Mouse (Mus musculus) thymus, adult 18-20 months (tissue): ENCODE measurements at regions not wholly inside any gene's neighbourhood (a gene's known extent, or its start where the extent isn't known, plus 50 kb on each side); places are given as distances from the start of the nearest gene placed in this dataset.

ENCODE experiments used
- DNase-seq, 2 experiments: peaks; one replicate each; pipeline ENCODE4 v3.0.0; 2022; ENCODE audit warnings: mixed read lengths in 2 of 2

GRCm38 (mm10) chr2:9267675-9268074 lies 613.4 kb upstream of the 4930412O13Rik start:
- no peak for DNase-seq

DNA sequence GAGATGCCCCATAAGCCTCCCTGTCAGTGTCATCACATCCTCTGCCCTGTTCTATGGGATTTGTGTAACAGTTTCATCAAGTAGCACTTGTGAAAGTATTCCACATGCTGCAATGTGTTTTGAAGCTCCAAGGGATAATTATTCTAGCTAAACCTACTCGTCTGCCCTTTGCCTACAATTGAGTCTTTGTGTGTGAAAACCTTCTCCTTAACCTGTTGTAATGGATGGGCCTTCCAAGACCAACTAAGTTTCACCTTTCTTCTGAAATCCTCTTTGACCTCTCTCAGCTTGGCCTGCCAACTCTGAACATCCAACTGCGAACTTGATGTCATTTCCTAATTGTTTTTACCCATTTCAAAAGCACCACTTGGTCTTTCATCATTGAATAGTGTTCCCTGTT lies 597.6 kb upstream of the 4930412O13Rik start:
- no peak for DNase-seq

DNA sequence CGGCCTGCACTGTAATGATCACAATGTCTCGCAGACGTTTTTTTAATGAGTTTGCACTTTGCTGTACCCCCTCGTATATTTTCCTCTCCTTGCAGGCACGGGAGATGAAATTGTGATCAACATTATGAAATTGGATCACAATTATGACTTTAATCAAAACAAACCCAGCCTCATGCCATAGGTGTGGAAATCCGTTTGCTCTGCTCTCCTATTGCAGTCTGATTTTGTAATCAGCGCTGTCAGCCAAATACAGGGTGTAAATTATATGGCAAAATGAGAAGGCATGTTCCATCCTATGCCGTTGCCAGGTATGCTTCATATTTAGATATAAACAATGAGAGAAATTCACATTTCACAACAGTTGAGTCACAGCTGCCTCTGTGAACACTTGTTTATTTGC lies 595.3 kb upstream of the 4930412O13Rik start:
- no peak for DNase-seq

DNA sequence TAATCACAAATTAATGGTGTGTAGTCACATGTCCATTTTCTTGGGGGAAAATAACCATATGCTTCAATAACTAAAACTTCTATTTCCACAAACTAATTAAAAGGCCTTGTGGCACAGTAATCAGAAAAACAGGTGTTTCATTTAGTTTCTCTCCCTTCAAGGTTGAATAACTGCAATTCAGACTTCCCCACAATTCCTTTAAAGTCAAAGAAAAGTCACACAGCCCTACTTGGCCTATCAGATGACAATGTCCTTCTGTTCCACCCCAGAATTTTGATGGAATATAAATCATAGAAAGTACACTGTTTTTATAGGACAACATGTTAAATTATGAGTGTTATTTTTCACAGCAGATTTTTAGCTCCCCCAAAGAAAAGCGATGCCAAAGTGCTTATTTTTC lies 594.0 kb upstream of the 4930412O13Rik start:
- DNase-seq = no peak

- DNase-seq = no peak
Observed at GRCm38 (mm10) chr2:9287623-9288022, 593.4 kb upstream of the 4930412O13Rik start.

- DNase-seq = no peak
Observed at GRCm38 (mm10) chr2:9331630-9332352, 549.3 kb upstream of the 4930412O13Rik start.

- no peak for DNase-seq
Observed at GRCm38 (mm10) chr2:9348982-9349381, 532.1 kb upstream of the 4930412O13Rik start.

DNA sequence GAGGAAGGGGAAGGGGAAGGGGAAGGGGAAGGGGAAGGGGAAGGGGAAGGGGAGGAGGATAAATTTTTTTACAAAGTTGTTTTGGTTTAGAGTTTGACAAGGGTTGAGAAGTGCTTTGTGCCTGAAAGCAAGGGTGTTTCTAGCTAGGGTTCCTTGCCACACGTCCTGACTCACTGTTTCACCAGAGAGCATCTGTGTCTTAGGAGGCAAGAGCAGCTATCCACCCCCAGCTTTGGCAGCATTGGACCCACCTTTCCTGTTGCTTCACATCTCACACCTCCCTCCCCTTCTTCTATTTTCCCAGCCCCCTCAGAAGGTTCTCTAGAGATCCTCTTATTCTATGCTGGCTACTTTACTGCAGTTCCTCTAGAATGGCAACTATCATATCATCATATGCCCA lies 531.1 kb upstream of the 4930412O13Rik start:
- DNase-seq = no peak

DNA sequence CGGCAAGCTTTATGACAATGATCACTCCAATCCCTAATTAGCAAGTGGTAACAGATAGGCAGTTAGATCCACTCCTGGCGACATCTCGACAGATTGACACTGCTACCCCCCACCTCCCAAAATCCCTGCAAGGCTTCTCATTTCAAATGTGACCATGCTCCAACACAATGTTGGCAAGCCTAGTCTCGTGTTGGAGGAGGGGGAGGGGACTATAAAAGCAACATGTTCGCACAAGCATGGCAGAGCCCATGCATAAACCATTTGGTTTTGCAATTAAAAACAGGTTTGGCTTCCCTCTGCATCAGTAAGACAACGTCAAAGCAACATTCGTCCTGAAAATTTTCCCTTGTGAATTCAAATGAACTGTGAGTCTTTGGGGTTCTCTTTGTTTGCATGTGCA lies 528.9 kb upstream of the 4930412O13Rik start:
- no peak for DNase-seq

DNA sequence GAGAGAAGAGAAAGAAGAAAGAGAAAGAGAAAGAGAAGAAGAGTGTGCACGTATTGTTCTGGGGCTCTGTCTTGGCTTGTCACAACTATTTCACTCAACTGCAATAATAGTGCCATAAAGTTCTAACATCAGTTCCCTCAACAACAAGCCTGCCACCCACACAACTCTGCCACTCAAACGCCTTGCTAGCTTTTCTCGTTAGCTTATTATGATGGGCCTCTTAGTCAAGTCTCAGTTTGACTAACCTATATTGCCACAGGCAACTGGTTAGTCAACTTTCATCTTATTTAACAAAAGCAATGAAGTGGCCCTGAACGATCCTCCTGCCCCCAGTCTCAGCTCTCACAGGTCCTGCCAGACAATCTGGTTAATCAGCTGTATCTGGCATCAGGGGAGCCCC lies 521.0 kb upstream of the 4930412O13Rik start:
- DNase-seq = no peak

- DNase-seq = no peak
Observed at GRCm38 (mm10) chr2:9367801-9368584, 513.1 kb upstream of the 4930412O13Rik start.

DNA sequence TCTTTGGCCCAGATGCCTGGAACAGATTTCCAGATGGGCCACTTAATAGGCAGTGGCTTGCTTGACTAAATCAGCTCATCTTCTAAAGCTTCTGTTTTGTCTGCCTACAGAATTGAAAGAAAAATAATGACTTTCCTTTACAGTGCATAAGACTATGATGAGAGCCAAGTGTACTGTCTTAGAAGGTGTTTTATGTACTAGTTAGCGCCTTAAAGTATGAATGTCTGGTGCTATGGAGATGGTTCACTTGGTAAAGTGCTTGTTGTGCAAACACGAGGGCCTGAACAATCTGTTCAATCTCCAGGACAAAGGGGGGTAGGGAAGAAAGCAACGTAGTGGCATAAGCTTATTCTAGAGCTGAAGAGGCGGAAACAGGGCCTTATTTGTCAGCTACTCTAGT lies 511.5 kb upstream of the 4930412O13Rik start:
- no peak for DNase-seq

GRCm38 (mm10) chr2:9386566-9386965 lies 494.5 kb upstream of the 4930412O13Rik start:
- DNase-seq = no peak

DNA sequence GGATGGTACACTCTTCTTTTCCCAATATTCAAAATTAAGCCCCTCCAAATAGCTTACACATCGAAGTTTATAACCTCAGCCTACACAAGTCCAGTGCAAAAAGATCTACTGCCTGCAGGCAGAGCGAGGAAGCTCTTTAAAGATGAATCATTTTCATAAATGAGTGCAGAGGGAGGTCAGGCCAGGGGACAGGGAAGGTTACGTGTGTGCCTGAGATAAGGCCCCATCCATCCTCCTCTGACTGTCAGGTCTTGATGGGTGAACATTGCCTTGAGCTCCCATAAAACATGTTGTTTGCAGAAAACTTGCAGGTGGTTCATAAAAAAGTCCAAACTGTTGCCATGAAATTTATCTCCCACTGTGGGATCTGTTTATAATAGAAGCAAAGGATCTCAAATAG lies 493.0 kb upstream of the 4930412O13Rik start:
- DNase-seq = no peak

GRCm38 (mm10) chr2:9395379-9395999 lies 485.6 kb upstream of the 4930412O13Rik start:
- no peak for DNase-seq

DNA sequence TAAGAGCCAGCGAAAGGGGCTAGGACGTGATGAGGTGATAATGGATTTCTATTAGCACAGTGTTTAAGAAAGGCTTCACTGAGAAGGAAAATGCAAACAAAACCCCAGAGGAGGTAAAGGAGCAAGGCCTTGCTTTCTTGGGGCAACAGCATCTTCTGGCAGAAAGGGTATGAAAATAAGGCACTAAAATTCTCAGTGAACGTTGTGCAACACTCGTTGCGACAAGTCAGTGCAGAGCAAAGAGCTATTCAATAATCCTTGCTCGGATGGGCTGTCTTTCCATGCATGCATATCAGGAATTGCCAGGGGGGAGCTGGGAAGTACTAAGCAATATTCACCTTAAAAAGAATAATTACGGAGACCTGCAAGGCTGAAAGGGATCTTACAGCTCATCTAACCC lies 479.6 kb upstream of the 4930412O13Rik start:
- no peak for DNase-seq

DNA sequence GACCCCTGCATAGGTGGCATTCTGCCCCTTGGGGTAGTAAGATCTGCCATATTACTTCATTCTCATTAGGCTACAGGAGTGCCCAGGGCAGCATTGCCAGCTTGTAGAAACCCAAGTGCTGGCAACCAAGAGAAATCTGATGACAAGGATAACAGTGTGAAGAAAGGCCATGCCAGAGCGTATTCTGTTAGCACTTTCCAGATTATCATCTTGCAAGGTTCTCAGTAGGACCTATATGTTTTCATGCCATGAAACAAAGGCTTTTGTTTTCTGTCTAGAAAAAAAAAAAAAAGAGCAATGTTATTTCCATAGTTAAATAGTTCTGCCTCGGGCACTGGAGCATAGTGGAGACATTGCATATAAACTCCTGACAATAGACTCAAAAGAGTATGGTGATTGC lies 478.8 kb upstream of the 4930412O13Rik start:
- DNase-seq = no peak

DNA sequence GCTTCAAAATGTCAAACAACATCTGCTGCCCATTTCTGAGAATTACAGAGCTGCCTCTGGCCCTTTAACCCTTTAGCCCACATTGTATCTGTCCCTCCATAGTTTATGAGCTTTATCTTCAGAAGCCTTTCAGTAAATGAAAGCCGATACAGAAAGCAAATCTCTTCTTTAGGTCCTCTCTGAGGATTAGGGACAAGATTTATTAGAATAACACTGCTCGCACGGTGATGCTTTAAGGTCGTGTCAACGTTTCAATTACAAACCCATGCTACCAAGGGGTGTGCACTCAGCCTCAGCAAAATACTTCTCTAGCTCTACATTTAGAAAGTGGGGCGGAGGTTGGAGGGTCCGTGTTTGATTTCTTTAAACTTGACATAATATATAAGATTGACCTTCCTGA lies 472.0 kb upstream of the 4930412O13Rik start:
- DNase-seq = no peak

DNA sequence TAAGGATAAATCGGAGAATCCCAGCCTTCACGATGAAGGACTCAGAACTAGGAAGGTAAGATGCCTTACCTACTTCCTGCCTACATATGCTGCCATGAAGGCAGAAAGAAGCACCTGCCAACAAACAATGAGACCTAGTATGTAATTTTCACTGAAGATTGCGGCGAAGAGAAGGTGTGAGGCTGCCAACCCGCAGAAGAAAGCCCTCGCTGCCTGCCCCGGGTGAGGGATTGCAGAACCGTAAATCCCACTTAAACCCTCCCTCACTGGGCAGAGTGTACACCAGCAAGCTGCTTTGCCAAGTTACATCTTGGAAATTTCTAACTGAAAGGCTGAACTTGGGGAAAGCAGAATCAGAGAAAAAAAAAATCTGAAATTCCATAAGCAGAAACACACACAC lies 458.4 kb upstream of the 4930412O13Rik start:
- no peak for DNase-seq

DNA sequence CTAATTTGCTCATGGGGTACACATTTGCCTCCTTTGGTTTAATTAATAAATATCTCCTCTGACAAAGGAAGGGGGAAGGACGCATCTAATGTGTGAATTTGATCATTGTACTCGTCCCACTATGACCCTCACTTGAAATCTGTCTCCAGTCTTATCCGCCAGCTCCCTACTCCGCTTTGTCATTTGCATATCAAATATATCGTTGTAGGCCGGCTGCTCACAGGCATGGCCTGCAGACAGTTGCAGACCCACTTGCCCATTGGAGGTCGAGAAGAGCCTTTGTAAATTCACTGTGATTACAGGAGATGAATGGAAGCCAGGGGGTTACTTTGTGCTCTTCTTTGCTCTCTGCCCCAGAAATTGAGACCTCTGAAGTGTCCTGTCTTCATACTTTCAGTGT lies 457.5 kb upstream of the 4930412O13Rik start:
- no peak for DNase-seq

DNA sequence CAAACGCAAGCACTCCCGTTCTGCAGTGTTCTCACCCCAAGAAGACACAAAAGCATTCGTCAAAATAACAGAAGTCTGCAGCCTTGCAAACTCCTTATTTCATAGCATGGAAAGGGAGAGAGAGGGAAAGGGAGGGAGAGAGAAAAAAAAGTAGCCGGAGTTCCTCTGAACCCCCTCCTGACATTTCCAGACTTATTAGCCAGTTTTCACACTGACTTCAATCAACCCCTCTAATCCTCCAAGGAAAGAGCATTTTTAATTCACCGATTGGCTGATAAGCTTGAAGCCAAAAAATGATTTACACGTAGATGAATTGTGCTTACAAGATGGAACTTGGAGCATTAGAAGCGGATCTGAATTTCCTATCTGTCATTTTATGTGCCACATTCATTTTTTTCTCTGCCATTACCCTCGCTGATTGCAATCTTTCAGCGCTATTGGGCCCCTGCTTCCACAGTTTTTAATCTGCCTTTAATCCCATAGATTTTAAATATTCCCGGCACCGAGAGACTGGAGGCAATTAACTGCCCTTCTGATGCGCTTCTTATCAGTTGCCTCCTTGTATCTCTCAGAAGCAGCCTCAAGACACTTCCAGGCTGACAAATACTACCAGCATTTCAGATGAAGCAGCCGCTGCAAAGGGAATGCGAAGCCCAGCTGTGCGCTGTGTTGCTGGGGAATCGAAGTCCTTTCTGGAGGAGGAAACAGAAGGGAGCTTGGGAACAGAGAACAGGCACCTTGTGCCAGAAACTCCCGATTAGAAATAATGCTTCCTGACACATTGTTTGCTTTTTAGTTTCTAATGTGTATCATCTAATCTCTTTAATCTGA lies 447.7 kb upstream of the 4930412O13Rik start:
- no peak for DNase-seq

GRCm38 (mm10) chr2:9435155-9435872 lies 445.7 kb upstream of the 4930412O13Rik start:
- no peak for DNase-seq
